Mouse (Mus musculus) intestine, embryonic 16.5 days (tissue): ENCODE measurements around the gene Ptprn2. TPM values are rescaled to one million over a fixed set of nuclear protein-coding genes. Genes with fewer than 3 reads are reported as not detected.
"Not testable (repeated sequence)": the region's sequence is repeated elsewhere in the genome, so short reads cannot be mapped to it uniquely, and the experiment has no call there.

Source experiments
- ATAC-seq: fragments of 200-750 bp; cut with Nextera tagmentation; 2 replicates; pipeline ENCODE4 v1.8.0; 2017; ENCODE audit warnings: moderate TSS enrichment, moderate library complexity
- H3K27ac ChIP-seq: fragments of 300-500 bp; sonication (generic); 2 replicates; pipeline ENCODE4 v1.5.1; 2014; ENCODE audit warnings: mild to moderate bottlenecking, low read length
- H3K27me3 ChIP-seq: fragments of 300-500 bp; sonication (generic); replicated peaks from 2 replicates; pipeline ENCODE4 v1.6.1; 2014; ENCODE audit warnings: low read length, control low read depth, mixed read lengths; ENCODE audit not compliant: control insufficient read depth, insufficient read depth
- H3K36me3 ChIP-seq: fragments of 300-500 bp; sonication (generic); 2 replicates; pipeline ENCODE4 v1.6.1; 2014; ENCODE audit warnings: low read length, control low read depth; ENCODE audit not compliant: control insufficient read depth, insufficient read depth
- H3K4me1 ChIP-seq: fragments of 300-500 bp; sonication (generic); 2 replicates; pipeline ENCODE4 v1.6.1; 2014; ENCODE audit warnings: low read length, control low read depth, mixed read lengths; ENCODE audit not compliant: control insufficient read depth, insufficient read depth
- H3K4me2 ChIP-seq: fragments of 300-500 bp; sonication (generic); 2 replicates; pipeline ENCODE4 v1.6.1; 2014; ENCODE audit warnings: low read depth, low read length, control low read depth
- H3K4me3 ChIP-seq: fragments of 300-500 bp; sonication (generic); 2 replicates; pipeline ENCODE4 v1.5.1; 2014; ENCODE audit warnings: mild to moderate bottlenecking, low read length
- H3K9ac ChIP-seq: fragments of 300-500 bp; sonication (generic); 2 replicates; pipeline ENCODE4 v1.6.1; 2014; ENCODE audit warnings: low read depth, low read length
- H3K9me3 ChIP-seq: fragments of 300-500 bp; sonication (generic); 2 replicates; pipeline ENCODE4 v1.6.1; 2016; ENCODE audit warnings: low read length, control low read depth; ENCODE audit not compliant: control insufficient read depth
- WGBS: fragments of 180-500 bp; shearing (Covaris S2); extraction: QIAGEN DNeasy Blood & Tissue Kit; methylation state at CpG from one replicate; pipeline ENCODE4 v1.1.7; 2014; 5-methylcytosine and 5-hydroxymethylcytosine counted together
- polyA plus RNA-seq: library from polyadenylated mRNA; unstranded; fragments of >200 nt; fragmentation: Nextera tagmentation; extraction: Ambion mirVana; gene quantifications from 2 replicates; pipeline ENCODE4 v1.2.1, GENCODE M21; 2015

Ptprn2 gene
- polyA plus RNA-seq, 1 experiment from 2014 or later = 1.8 TPM

- H3K27me3 ChIP-seq, H3K27ac ChIP-seq, H3K4me2 ChIP-seq, H3K9ac ChIP-seq, H3K9me3 ChIP-seq, H3K4me3 ChIP-seq, ATAC-seq, H3K36me3 ChIP-seq: not testable (repeated sequence)
- WGBS = 32% methylated on average over 1 of the region's 1 CpGs
- H3K4me1 ChIP-seq = peaks cover 10% of the 10 kb centered on the region; the same call in 1 of the 2 replicates
Observed at GRCm38 (mm10) chr12:116577917-116578316, 92.4 kb downstream of the Ptprn2 start.

GRCm38 (mm10) chr12:116580827-116581544, 95.5 kb downstream of the Ptprn2 start:
- Histone ChIP-seq H3K27me3 (no peaks in the 10 kb centered on the region), H3K4me2 (no peak overlapping the region), H3K36me3 (no peaks in the 10 kb centered on the region), H3K27ac (peak overlapping the region; percentile 43), H3K4me1 (peaks cover 10% of the 10 kb centered on the region; the same call in 1 of the 2 replicates), H3K4me3 (no peak overlapping the region), H3K9ac (no peak overlapping the region; the same call in 1 of the 2 replicates), H3K9me3 (no peaks in the 10 kb centered on the region)
- ATAC-seq = peak; percentile 58; the same call in 1 of the 2 replicates
- 43% methylated on average over 8 of the region's 8 CpGs for WGBS

- Histone ChIP-seq H3K4me1 (peaks cover 10% of the 10 kb centered on the region; the same call in 1 of the 2 replicates), H3K27ac (no peak overlapping the region), H3K9me3 (no peaks in the 10 kb centered on the region), H3K27me3 (no peaks in the 10 kb centered on the region), H3K4me3 (no peak overlapping the region), H3K36me3 (no peaks in the 10 kb centered on the region), H3K9ac (no peak overlapping the region), H3K4me2 (no peak overlapping the region)
- ATAC-seq = peak; percentile 67
Observed at GRCm38 (mm10) chr12:116581864-116582263, 96.3 kb downstream of the Ptprn2 start.

GRCm38 (mm10) chr12:116582829-116583228, 97.3 kb downstream of the Ptprn2 start:
- Histone ChIP-seq H3K4me1 (peaks cover 10% of the 10 kb centered on the region; the same call in 1 of the 2 replicates), H3K9ac (no peak overlapping the region), H3K9me3 (no peaks in the 10 kb centered on the region), H3K4me2 (no peak overlapping the region), H3K4me3 (no peak overlapping the region), H3K36me3 (no peaks in the 10 kb centered on the region), H3K27me3 (no peaks in the 10 kb centered on the region), H3K27ac (no peak overlapping the region)
- no peak for ATAC-seq
- WGBS = 71% methylated on average over 4 of the region's 4 CpGs

GRCm38 (mm10) chr12:116585001-116585400, 99.5 kb downstream of the Ptprn2 start:
- ATAC-seq = 0 out of 2 replicates have a peak, but pooled peaks have one; percentile 31
- Histone ChIP-seq H3K9me3 (no peaks in the 10 kb centered on the region), H3K27me3 (no peaks in the 10 kb centered on the region), H3K4me1 (peaks cover 10% of the 10 kb centered on the region; the same call in 1 of the 2 replicates), H3K36me3 (no peaks in the 10 kb centered on the region), H3K4me3 (no peak overlapping the region), H3K9ac (no peak overlapping the region), H3K27ac (no peak overlapping the region), H3K4me2 (no peak overlapping the region)
- WGBS = 24% methylated on average over 5 of the region's 5 CpGs

- no peak overlapping the region for H3K4me2 ChIP-seq
- no peak overlapping the region for H3K9ac ChIP-seq
- WGBS = 53% methylated on average over 2 of the region's 2 CpGs
- 0 out of 2 replicates have a peak, but pooled peaks have one; percentile 41 for ATAC-seq
- H3K4me3 ChIP-seq = no peak overlapping the region
- H3K36me3 ChIP-seq = no peaks in the 10 kb centered on the region
- no peaks in the 10 kb centered on the region for H3K27me3 ChIP-seq
- H3K4me1 ChIP-seq = peaks cover 4% of the 10 kb centered on the region; the same call in 1 of the 2 replicates
- H3K27ac ChIP-seq = no peak overlapping the region
- H3K9me3 ChIP-seq = no peaks in the 10 kb centered on the region
Observed at GRCm38 (mm10) chr12:116586167-116586566, 100.6 kb downstream of the Ptprn2 start.

- no peak for ATAC-seq
- 67% methylated on average over 3 of the region's 3 CpGs for WGBS
- H3K27ac ChIP-seq = no peak overlapping the region
Observed at GRCm38 (mm10) chr12:116587548-116587947, 102.0 kb downstream of the Ptprn2 start.

GRCm38 (mm10) chr12:116590076-116590475, 104.6 kb downstream of the Ptprn2 start:
- Histone ChIP-seq H3K36me3 (no peaks in the 10 kb centered on the region), H3K9me3 (no peaks in the 10 kb centered on the region), H3K4me1 (no peaks in the 10 kb centered on the region), H3K9ac (no peak overlapping the region), H3K27me3 (no peaks in the 10 kb centered on the region), H3K4me3 (no peak overlapping the region), H3K27ac (no peak overlapping the region), H3K4me2 (no peak overlapping the region)
- ATAC-seq = no peak
- 91% methylated on average over 5 of the region's 5 CpGs for WGBS

More at GRCm38 (mm10) chr12:116587548-116587947, 102.0 kb downstream of the Ptprn2 start:
- no peaks in the 10 kb centered on the region for H3K36me3 ChIP-seq
- H3K9ac ChIP-seq = no peak overlapping the region
- H3K4me3 ChIP-seq = no peak overlapping the region
- H3K4me1 ChIP-seq = no peaks in the 10 kb centered on the region
- no peaks in the 10 kb centered on the region for H3K9me3 ChIP-seq
- H3K27me3 ChIP-seq = no peaks in the 10 kb centered on the region
- H3K4me2 ChIP-seq = no peak overlapping the region

GRCm38 (mm10) chr12:116594457-116594856, 108.9 kb downstream of the Ptprn2 start:
- Histone ChIP-seq H3K4me3 (no peak overlapping the region), H3K4me1 (no peaks in the 10 kb centered on the region), H3K9ac (no peak overlapping the region), H3K36me3 (no peaks in the 10 kb centered on the region), H3K27ac (no peak overlapping the region), H3K4me2 (no peak overlapping the region), H3K9me3 (no peaks in the 10 kb centered on the region), H3K27me3 (no peaks in the 10 kb centered on the region)
- 66% methylated on average over 8 of the region's 8 CpGs for WGBS
- no peak for ATAC-seq
